Mouse (Mus musculus) hindbrain, postnatal 0 days (tissue): ENCODE data around the gene Wdr70. TPM values are rescaled to one million over a fixed set of nuclear protein-coding genes. Genes with fewer than 3 reads are reported as not detected.

Source experiments
- ATAC-seq: fragments of 200-750 bp; cut with Nextera tagmentation; 2 replicates; pipeline ENCODE4 v1.8.0; 2017; ENCODE audit warnings: mild to moderate bottlenecking, moderate TSS enrichment, moderate library complexity
- DNase-seq: peaks from one replicate; pipeline ENCODE4 v3.0.0-alpha.2; 2015; ENCODE audit warnings: low spot score
- H3K27ac ChIP-seq: fragments of 300-500 bp; sonication (generic); 2 replicates; pipeline ENCODE4 v1.5.1; 2014; ENCODE audit warnings: mild to moderate bottlenecking
- H3K27me3 ChIP-seq: fragments of 300-500 bp; sonication (generic); 2 replicates; pipeline ENCODE4 v1.6.1; 2014; ENCODE audit warnings: low read length, mixed read lengths; ENCODE audit not compliant: insufficient read depth
- H3K36me3 ChIP-seq: fragments of 300-500 bp; sonication (generic); 2 replicates; pipeline ENCODE4 v1.6.1; 2014; ENCODE audit warnings: low read length, mixed read lengths; ENCODE audit not compliant: insufficient read depth
- H3K4me1 ChIP-seq: fragments of 300-500 bp; sonication (generic); 2 replicates; pipeline ENCODE4 v1.6.1; 2014; ENCODE audit warnings: antibody characterized with exemption, low read length, mixed read lengths; ENCODE audit not compliant: insufficient read depth
- H3K4me2 ChIP-seq: fragments of 300-500 bp; sonication (generic); 2 replicates; pipeline ENCODE4 v1.6.1; 2014; ENCODE audit warnings: low read depth, mild to moderate bottlenecking, low read length, moderate library complexity, mixed read lengths
- H3K4me3 ChIP-seq: fragments of 300-500 bp; sonication (generic); 2 replicates; pipeline ENCODE4 v1.5.1; 2014; ENCODE audit warnings: low read length
- H3K9ac ChIP-seq: fragments of 300-500 bp; sonication (generic); replicated peaks from 2 replicates; pipeline ENCODE4 v1.6.1; 2014; ENCODE audit warnings: mild to moderate bottlenecking, low read length, moderate library complexity, mixed read lengths
- H3K9me3 ChIP-seq: fragments of 300-500 bp; sonication (generic); 2 replicates; pipeline ENCODE4 v1.6.1; 2016; ENCODE audit warnings: low read length, mixed read lengths
- CTCF ChIP-seq: IDR thresholded peaks from 2 replicates; pipeline ENCODE4 v1.5.1; 2016; ENCODE audit warnings: antibody characterized with exemption, control low read depth, low read depth
- WGBS: fragments of 180-500 bp; shearing (Covaris S2); extraction: QIAGEN DNeasy Blood & Tissue Kit; methylation state at CpG from one replicate; pipeline ENCODE4 v1.1.7; 2014; 5-methylcytosine and 5-hydroxymethylcytosine counted together
- polyA plus RNA-seq: library from polyadenylated mRNA; unstranded; fragments of >200 nt; fragmentation: Nextera tagmentation; extraction: Ambion mirVana; gene quantifications from 2 replicates; pipeline ENCODE4 v1.2.1, GENCODE M21; 2015
- total RNA-seq: library from RNA; depleted of rRNA; stranded (reverse); fragments of >200 nt; gene quantifications from 2 replicates; pipeline ENCODE4 v1.2.3, GENCODE M21; 2014

The Wdr70 gene
- total and polyA plus RNA-seq, 2 experiments from 2014 or later, result 45.5 to 69.9 TPM

DNA sequence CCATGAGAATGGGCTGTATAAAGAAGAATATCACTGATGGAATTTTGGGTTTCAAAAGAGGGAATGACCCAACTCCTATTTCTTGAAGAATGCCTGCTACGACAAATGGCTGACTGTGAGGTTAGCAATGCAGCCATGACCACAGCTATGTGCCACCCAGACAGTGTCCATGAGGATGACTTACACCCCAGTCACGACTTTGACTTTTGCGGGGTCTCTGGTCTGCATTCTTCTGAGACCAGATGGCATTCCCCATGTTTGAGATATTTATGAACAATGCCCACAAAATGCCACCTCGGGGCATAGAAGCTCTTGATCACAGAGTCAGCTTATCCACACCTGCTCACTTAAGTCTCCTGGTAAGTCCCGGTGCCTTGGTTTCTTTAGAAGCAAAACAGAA, 236.1 kb downstream of the Wdr70 start:
- H3K4me1 ChIP-seq, result no peaks in the 10 kb centered on the region
- DNase-seq (no peak), ATAC-seq (no peak)
- H3K4me2 ChIP-seq, result no peak overlapping the region
- H3K9me3 ChIP-seq, result no peaks in the 10 kb centered on the region
- no peak overlapping the region for H3K4me3 ChIP-seq
- no peak overlapping the region for H3K9ac ChIP-seq
- H3K36me3 ChIP-seq, result no peaks in the 10 kb centered on the region
- TF ChIP-seq CTCF, result no peak
- 91% methylated on average over 5 of the region's 5 CpGs for WGBS
- H3K27ac ChIP-seq, result no peak overlapping the region
- H3K27me3 ChIP-seq, result no peaks in the 10 kb centered on the region

DNA sequence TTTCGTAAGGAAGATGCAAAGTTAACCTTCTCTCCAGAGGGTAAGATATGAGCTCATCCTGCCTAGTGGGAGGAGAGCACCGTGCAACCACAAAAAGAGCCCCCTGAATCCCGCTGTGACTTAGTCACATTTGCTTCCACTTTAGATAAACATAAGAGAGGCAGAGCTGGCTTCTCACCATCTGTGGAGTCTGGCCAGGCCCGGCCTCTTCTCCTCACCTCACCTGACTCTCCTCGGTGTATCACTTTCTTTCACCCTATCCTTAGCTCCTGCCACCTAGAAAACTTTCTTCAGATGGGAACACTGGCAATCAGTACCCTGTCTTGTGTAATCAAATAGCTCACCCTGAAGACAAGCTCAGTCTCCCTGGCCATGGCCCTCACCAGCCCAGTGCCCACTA, 240.2 kb downstream of the Wdr70 start:
- H3K4me3 ChIP-seq, result no peak overlapping the region
- 74% methylated on average over 5 of the region's 5 CpGs for WGBS
- no peak for ATAC-seq
- no peak overlapping the region for H3K4me2 ChIP-seq
- DNase-seq, result no peak
- TF ChIP-seq CTCF, result no peak
- no peak overlapping the region for H3K27ac ChIP-seq
- no peaks in the 10 kb centered on the region for H3K4me1 ChIP-seq
- H3K27me3 ChIP-seq, result no peaks in the 10 kb centered on the region
- no peaks in the 10 kb centered on the region for H3K36me3 ChIP-seq
- no peaks in the 10 kb centered on the region for H3K9me3 ChIP-seq
- no peak overlapping the region for H3K9ac ChIP-seq

- WGBS, result 69% methylated on average over 13 of the region's 13 CpGs
- DNase-seq (no peak), ATAC-seq (no peak)
- Histone ChIP-seq H3K27me3 (no peaks in the 10 kb centered on the region), H3K9me3 (no peaks in the 10 kb centered on the region), H3K4me3 (no peak overlapping the region), H3K4me1 (no peaks in the 10 kb centered on the region), H3K4me2 (no peak overlapping the region), H3K9ac (no peak overlapping the region), H3K36me3 (no peaks in the 10 kb centered on the region), H3K27ac (no peak overlapping the region)
- no peak for TF ChIP-seq CTCF
Observed at GRCm38 (mm10) chr15:7857418-7857817, 241.6 kb downstream of the Wdr70 start.

- Histone ChIP-seq H3K27me3 (no peaks in the 10 kb centered on the region), H3K4me3 (no peak overlapping the region), H3K27ac (no peak overlapping the region), H3K4me1 (no peaks in the 10 kb centered on the region), H3K36me3 (no peaks in the 10 kb centered on the region), H3K9me3 (no peaks in the 10 kb centered on the region), H3K9ac (no peak overlapping the region), H3K4me2 (no peak overlapping the region)
- TF ChIP-seq CTCF, result no peak
- 91% methylated on average over 4 of the region's 4 CpGs for WGBS
- ATAC-seq (no peak), DNase-seq (no peak)
Observed at GRCm38 (mm10) chr15:7842398-7842797, 256.6 kb downstream of the Wdr70 start.

GRCm38 (mm10) chr15:7841664-7842063, 257.3 kb downstream of the Wdr70 start:
- Histone ChIP-seq H3K4me1 (no peaks in the 10 kb centered on the region), H3K27ac (no peak overlapping the region), H3K9ac (no peak overlapping the region), H3K36me3 (no peaks in the 10 kb centered on the region), H3K9me3 (no peaks in the 10 kb centered on the region), H3K27me3 (no peaks in the 10 kb centered on the region), H3K4me2 (no peak overlapping the region), H3K4me3 (no peak overlapping the region)
- TF ChIP-seq CTCF, result no peak
- no peak for ATAC-seq
- DNase-seq, result no peak
- WGBS, result 75% methylated on average over 1 of the region's 1 CpGs

DNA sequence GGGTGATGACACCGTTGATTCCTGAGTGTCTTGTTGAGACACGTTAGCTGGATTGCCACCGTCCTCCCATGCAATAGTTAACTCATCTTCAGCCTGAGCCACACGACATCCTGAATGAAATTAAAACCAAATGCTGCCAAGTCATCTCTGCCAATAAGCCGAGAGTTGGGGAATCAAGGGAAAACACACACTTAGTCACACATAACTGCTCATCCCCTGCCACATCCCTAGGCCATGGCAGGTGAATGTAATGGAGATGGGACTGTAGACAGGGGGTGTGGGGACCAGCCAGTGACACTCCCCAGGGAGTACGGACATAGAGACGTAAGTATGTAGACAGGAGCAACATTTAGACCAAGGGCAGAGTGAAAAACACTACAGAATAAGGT, 260.1 kb downstream of the Wdr70 start:
- Histone ChIP-seq H3K4me3 (no peak overlapping the region), H3K9me3 (no peaks in the 10 kb centered on the region), H3K27me3 (no peaks in the 10 kb centered on the region), H3K4me2 (no peak overlapping the region), H3K36me3 (no peaks in the 10 kb centered on the region), H3K9ac (no peak overlapping the region), H3K4me1 (no peaks in the 10 kb centered on the region), H3K27ac (no peak overlapping the region)
- WGBS, result 53% methylated on average over 7 of the region's 7 CpGs
- DNase-seq (peak; percentile 30), ATAC-seq (no peak)
- no peak for TF ChIP-seq CTCF

DNA sequence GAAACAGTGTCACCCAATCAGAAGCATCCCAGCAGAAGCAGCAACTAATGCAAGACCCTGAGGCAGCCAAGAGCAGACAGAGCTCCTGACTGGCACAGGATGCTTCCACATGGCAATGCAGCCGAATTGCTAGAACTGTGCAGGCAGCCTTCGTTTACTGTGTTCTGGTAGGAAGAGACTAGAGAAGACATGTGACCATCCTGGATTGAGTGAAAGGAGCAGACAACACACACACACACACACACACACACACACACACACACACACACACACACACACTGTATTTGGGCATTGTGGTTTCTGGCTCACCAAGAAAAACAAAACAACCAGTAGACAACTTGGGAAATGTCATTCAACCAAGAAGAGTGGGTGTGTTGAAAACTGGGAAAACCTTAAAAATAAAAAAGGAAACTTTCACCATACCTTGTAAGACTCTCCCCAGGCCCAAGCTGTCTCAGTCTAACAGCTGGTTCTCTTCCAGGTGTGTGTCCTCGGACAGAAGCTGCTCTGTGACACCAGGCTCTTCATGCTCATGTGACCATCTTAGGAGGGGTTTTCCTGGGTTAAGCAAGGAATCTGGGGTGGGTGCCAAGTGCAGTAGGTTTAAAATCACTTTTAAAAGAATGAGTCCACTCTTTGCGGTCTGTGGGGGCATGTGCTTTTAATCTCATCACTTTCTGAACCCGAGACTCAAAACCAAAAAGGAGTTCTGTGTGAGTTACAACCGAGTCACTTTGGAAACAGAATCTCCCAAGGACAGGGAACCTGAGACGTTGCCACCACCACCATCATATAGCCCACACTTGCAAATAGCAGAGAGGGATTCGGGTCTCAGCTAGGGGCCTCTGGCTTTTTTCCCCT, 260.7 kb downstream of the Wdr70 start:
- no peaks in the 10 kb centered on the region for H3K27me3 ChIP-seq
- no peak overlapping the region for H3K4me2 ChIP-seq
- H3K9ac ChIP-seq, result no peak overlapping the region
- ATAC-seq (no peak), DNase-seq (no peak)
- no peak overlapping the region for H3K27ac ChIP-seq
- no peaks in the 10 kb centered on the region for H3K36me3 ChIP-seq
- no peak for TF ChIP-seq CTCF
- WGBS, result 86% methylated on average over 8 of the region's 8 CpGs
- H3K4me1 ChIP-seq, result no peaks in the 10 kb centered on the region
- no peaks in the 10 kb centered on the region for H3K9me3 ChIP-seq
- no peak overlapping the region for H3K4me3 ChIP-seq
